Mouse (Mus musculus) lung, embryonic 16.5 days (tissue): Measurements from ENCODE around the gene Ttc23. TPM values are rescaled to one million over a fixed set of nuclear protein-coding genes. Genes with fewer than 3 reads are reported as not detected.

Experiments used
- ATAC-seq: fragments of 200-750 bp; cut with Nextera tagmentation; 2 replicates; pipeline ENCODE4 v1.8.0; 2017; ENCODE audit warnings: low read depth, mild to moderate bottlenecking, moderate library complexity
- H3K27ac ChIP-seq: fragments of 300-500 bp; sonication (generic); 2 replicates; pipeline ENCODE4 v1.5.1; 2014; ENCODE audit warnings: mild to moderate bottlenecking, control low read depth, low read length
- H3K27me3 ChIP-seq: fragments of 300-500 bp; sonication (generic); 2 replicates; pipeline ENCODE4 v1.6.1; 2014; ENCODE audit warnings: low read depth, low read length, mixed read lengths; ENCODE audit not compliant: control insufficient read depth, insufficient read depth
- H3K36me3 ChIP-seq: fragments of 300-500 bp; sonication (generic); 2 replicates; pipeline ENCODE4 v1.6.1; 2014; ENCODE audit warnings: low read length; ENCODE audit not compliant: control insufficient read depth, insufficient read depth
- H3K4me1 ChIP-seq: fragments of 300-500 bp; sonication (generic); replicated peaks from 2 replicates; pipeline ENCODE4 v1.6.1; 2014; ENCODE audit warnings: low read length, mixed read lengths; ENCODE audit not compliant: control insufficient read depth, insufficient read depth
- H3K4me2 ChIP-seq: fragments of 300-500 bp; sonication (generic); 2 replicates; pipeline ENCODE4 v1.6.1; 2014; ENCODE audit warnings: low read depth, low read length, control low read depth
- H3K4me3 ChIP-seq: fragments of 300-500 bp; sonication (generic); 2 replicates; pipeline ENCODE4 v1.5.1; 2014; ENCODE audit warnings: mild to moderate bottlenecking, low read length, control low read depth
- H3K9ac ChIP-seq: fragments of 300-500 bp; sonication (generic); 2 replicates; pipeline ENCODE4 v1.6.1; 2014; ENCODE audit warnings: low read length, control low read depth
- H3K9me3 ChIP-seq: fragments of 300-500 bp; sonication (generic); 2 replicates; pipeline ENCODE4 v1.6.1; 2016; ENCODE audit warnings: low read length; ENCODE audit not compliant: control insufficient read depth
- WGBS: fragments of 180-500 bp; shearing (Covaris S2); extraction: QIAGEN DNeasy Blood & Tissue Kit; methylation state at CpG from one replicate; pipeline ENCODE4 v1.1.7; 2014; 5-methylcytosine and 5-hydroxymethylcytosine counted together
- polyA plus RNA-seq: library from polyadenylated mRNA; unstranded; fragments of >200 nt; fragmentation: Nextera tagmentation; extraction: Ambion mirVana; gene quantifications from 2 replicates; pipeline ENCODE4 v1.2.1, GENCODE M21; 2015

Ttc23 gene
- polyA plus RNA-seq, 1 experiment from 2014 or later, result 27.1 TPM

GRCm38 (mm10) chr7:67639006-67639405 lies 8.2 kb upstream of the Ttc23 start:
- 63% methylated on average over 3 of the region's 3 CpGs for WGBS
- no peak overlapping the region for H3K9ac ChIP-seq
- 0 out of 2 replicates have a peak, but pooled peaks have one; percentile 15 for ATAC-seq

GRCm38 (mm10) chr7:67642955-67643354 lies 4.3 kb upstream of the Ttc23 start:
- no peak overlapping the region for H3K27ac ChIP-seq
- H3K9me3 ChIP-seq, result no peaks in the 10 kb centered on the region
- H3K4me2 ChIP-seq, result no peak overlapping the region
- H3K27me3 ChIP-seq, result no peaks in the 10 kb centered on the region
- H3K4me3 ChIP-seq, result no peak overlapping the region
- H3K9ac ChIP-seq, result no peak overlapping the region
- H3K4me1 ChIP-seq, result peaks cover 10% of the 10 kb centered on the region
- no peaks in the 10 kb centered on the region for H3K36me3 ChIP-seq
- 88% methylated on average over 9 of the region's 9 CpGs for WGBS
- no peak for ATAC-seq

More at GRCm38 (mm10) chr7:67639006-67639405, 8.2 kb upstream of the Ttc23 start:
- Histone ChIP-seq H3K4me2 (no peak overlapping the region), H3K4me1 (no peaks in the 10 kb centered on the region), H3K36me3 (no peaks in the 10 kb centered on the region), H3K4me3 (no peak overlapping the region), H3K9me3 (no peaks in the 10 kb centered on the region), H3K27me3 (no peaks in the 10 kb centered on the region), H3K27ac (0 out of 2 replicates have a peak overlapping the region, but pooled peaks have one; percentile 21)

- WGBS, result 33% methylated on average over 8 of the region's 8 CpGs
- no peaks in the 10 kb centered on the region for H3K36me3 ChIP-seq
- peak overlapping the region; percentile 87 for H3K9ac ChIP-seq
- H3K4me1 ChIP-seq, result peaks cover 19% of the 10 kb centered on the region
- H3K4me2 ChIP-seq, result peak overlapping the region; percentile 86
- H3K27me3 ChIP-seq, result no peaks in the 10 kb centered on the region
- peak overlapping the region; percentile 83 for H3K4me3 ChIP-seq
- no peak overlapping the region for H3K27ac ChIP-seq
- no peak for ATAC-seq
- H3K9me3 ChIP-seq, result no peaks in the 10 kb centered on the region
Observed at GRCm38 (mm10) chr7:67644291-67644690, 2.9 kb upstream of the Ttc23 start.

- Histone ChIP-seq H3K9me3 (no peaks in the 10 kb centered on the region), H3K4me2 (peak within 1 kb of the TSS; percentile 86), H3K4me1 (peaks cover 23% of the 10 kb centered on the region), H3K9ac (peak within 1 kb of the TSS; percentile 87), H3K27ac (peak within 1 kb of the TSS; percentile 90), H3K4me3 (peak within 1 kb of the TSS; percentile 83), H3K27me3 (no peaks in the 10 kb centered on the region), H3K36me3 (no peaks in the 10 kb centered on the region)
- ATAC-seq, result peak; percentile 98
- under 1% methylated on average over 53 of the region's 55 CpGs for WGBS
Observed at GRCm38 (mm10) chr7:67644833-67645680, 2.2 kb upstream of the Ttc23 start, which contains the start of gene Lrrc28. Gene Lrrc28 (minus strand): TSS chr7:67645268.

- Histone ChIP-seq H3K4me2 (peak overlapping the region; percentile 86), H3K36me3 (no peaks in the 10 kb centered on the region), H3K9me3 (no peaks in the 10 kb centered on the region), H3K27me3 (no peaks in the 10 kb centered on the region), H3K4me1 (peaks cover 24% of the 10 kb centered on the region), H3K9ac (peak overlapping the region; percentile 87), H3K27ac (peak overlapping the region; percentile 90), H3K4me3 (peak overlapping the region; percentile 83)
- ATAC-seq, result no peak
- WGBS, result under 1% methylated on average over 15 of the region's 15 CpGs
Observed at GRCm38 (mm10) chr7:67645681-67646014, 1.6 kb upstream of the Ttc23 start.

GRCm38 (mm10) chr7:67646131-67646530 lies 1.1 kb upstream of the Ttc23 start:
- Histone ChIP-seq H3K27me3 (no peaks in the 10 kb centered on the region), H3K9me3 (no peaks in the 10 kb centered on the region), H3K9ac (peak overlapping the region; percentile 87), H3K4me1 (peaks cover 24% of the 10 kb centered on the region), H3K27ac (peak overlapping the region; percentile 90; the same call in 1 of the 2 replicates), H3K4me2 (peak overlapping the region; percentile 86), H3K36me3 (no peaks in the 10 kb centered on the region), H3K4me3 (peak overlapping the region; percentile 83)
- 10% methylated on average over 6 of the region's 6 CpGs for WGBS
- no peak for ATAC-seq

- H3K4me2 ChIP-seq, result peak overlapping the region; percentile 60
- H3K36me3 ChIP-seq, result no peaks in the 10 kb centered on the region
- H3K4me3 ChIP-seq, result peak overlapping the region; percentile 40
- peak overlapping the region; percentile 59 for H3K9ac ChIP-seq
- H3K9me3 ChIP-seq, result no peaks in the 10 kb centered on the region
- no peak for ATAC-seq
- H3K4me1 ChIP-seq, result peaks cover 26% of the 10 kb centered on the region
- WGBS, result 56% methylated on average over 4 of the region's 4 CpGs
- H3K27me3 ChIP-seq, result no peaks in the 10 kb centered on the region
- no peak overlapping the region for H3K27ac ChIP-seq
Observed at GRCm38 (mm10) chr7:67648376-67648775, 1.2 kb downstream of the Ttc23 start.

- H3K4me1 ChIP-seq, result peaks cover 23% of the 10 kb centered on the region
- no peaks in the 10 kb centered on the region for H3K36me3 ChIP-seq
- H3K27me3 ChIP-seq, result no peaks in the 10 kb centered on the region
- no peak overlapping the region for H3K9ac ChIP-seq
- H3K4me3 ChIP-seq, result no peak overlapping the region
- WGBS, result 69% methylated on average over 5 of the region's 5 CpGs
- no peak overlapping the region for H3K27ac ChIP-seq
- H3K9me3 ChIP-seq, result no peaks in the 10 kb centered on the region
- H3K4me2 ChIP-seq, result no peak overlapping the region
- ATAC-seq, result no peak
Observed at GRCm38 (mm10) chr7:67652211-67652610, 5.0 kb downstream of the Ttc23 start.

- no peak overlapping the region for H3K4me3 ChIP-seq
- no peaks in the 10 kb centered on the region for H3K9me3 ChIP-seq
- no peaks in the 10 kb centered on the region for H3K27me3 ChIP-seq
- no peak overlapping the region for H3K9ac ChIP-seq
- H3K4me2 ChIP-seq, result no peak overlapping the region
- peak overlapping the region; percentile 34 for H3K27ac ChIP-seq
- peaks cover 14% of the 10 kb centered on the region for H3K4me1 ChIP-seq
- 48% methylated on average over 7 of the region's 7 CpGs for WGBS
- no peaks in the 10 kb centered on the region for H3K36me3 ChIP-seq
- no peak for ATAC-seq
Observed at GRCm38 (mm10) chr7:67654668-67655067, 7.5 kb downstream of the Ttc23 start.
